Mouse (Mus musculus): ENCODE results near the gene Prkar1b. TPM values are rescaled to one million over a fixed set of nuclear protein-coding genes. Genes with fewer than 3 reads are reported as not detected.
A peak's percentile ranks its signal among the peaks of the same experiment; 100 is the strongest.

Prkar1b gene
- 3.5 and 5.1 TPM in 2 replicates for polyA plus RNA-seq (2012; rRNA removed)

GRCm38 (mm10) chr5:139149681-139150602, at the start of gene Prkar1b, which contains the start of gene Dnaaf5:
Gene Prkar1b, minus strand, starts transcription at chr5:139150001.
Gene Dnaaf5, plus strand, starts transcription at chr5:139150223.
- peak; percentile 80 for DNase-seq (ENCODE audit: low read depth)

DNA sequence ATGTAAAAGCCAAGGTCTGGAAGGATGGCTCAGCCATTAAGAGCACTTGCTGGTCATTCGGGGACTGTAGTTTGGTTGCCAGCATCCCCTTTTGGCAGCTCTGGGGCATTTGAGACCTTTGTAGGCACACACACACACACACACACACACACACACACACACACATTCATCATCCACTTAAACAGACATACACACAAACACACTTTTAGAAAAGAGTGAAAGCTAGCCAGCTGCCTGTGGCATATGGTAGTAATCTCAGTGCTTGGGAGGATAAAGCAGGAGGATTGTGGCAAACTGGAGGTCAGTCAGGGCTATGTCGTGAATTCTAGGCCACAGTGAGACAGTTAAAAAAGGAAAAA, 49.8 kb upstream of the Prkar1b start:
- DNase-seq (ENCODE audit: low read depth): no peak

DNA sequence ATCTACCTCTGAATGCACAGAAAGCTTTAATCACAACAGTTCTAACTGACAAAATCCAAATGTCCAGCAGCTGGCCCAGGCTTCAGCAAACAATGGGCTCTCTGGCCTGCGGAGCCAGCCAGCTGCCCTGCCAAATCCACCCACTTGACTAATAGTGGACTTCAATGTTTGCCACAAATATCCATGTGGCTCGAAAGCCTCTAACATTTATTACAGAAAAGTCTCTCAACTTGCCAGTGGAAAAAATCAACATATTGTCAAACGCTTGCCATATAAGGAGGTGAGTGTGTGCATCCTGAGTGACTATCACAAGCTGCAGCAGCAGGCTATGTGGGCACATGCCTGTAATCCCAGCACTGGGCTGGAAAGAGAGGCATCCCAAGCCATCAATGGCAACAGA, 49.0 kb upstream of the Prkar1b start:
- DNase-seq (ENCODE audit: low read depth): no peak

GRCm38 (mm10) chr5:139190958-139191357, 41.2 kb upstream of the Prkar1b start:
- no peak for DNase-seq (ENCODE audit: low read depth)

- no peak for DNase-seq (ENCODE audit: low read depth)
Observed at GRCm38 (mm10) chr5:139189726-139190125, 39.9 kb upstream of the Prkar1b start.

- DNase-seq (ENCODE audit: low read depth): no peak
Observed at GRCm38 (mm10) chr5:139184897-139185296, 35.1 kb upstream of the Prkar1b start.

GRCm38 (mm10) chr5:139183601-139184000, 33.8 kb upstream of the Prkar1b start:
- DNase-seq (ENCODE audit: low read depth): no peak

- DNase-seq (ENCODE audit: low read depth): no peak
Observed at GRCm38 (mm10) chr5:139183131-139183530, 33.3 kb upstream of the Prkar1b start.

- no peak for DNase-seq (ENCODE audit: low read depth)
Observed at GRCm38 (mm10) chr5:139178895-139179631, 29.3 kb upstream of the Prkar1b start.

- no peak for DNase-seq (ENCODE audit: low read depth)
Observed at GRCm38 (mm10) chr5:139174556-139175547, 25.1 kb upstream of the Prkar1b start.

DNA sequence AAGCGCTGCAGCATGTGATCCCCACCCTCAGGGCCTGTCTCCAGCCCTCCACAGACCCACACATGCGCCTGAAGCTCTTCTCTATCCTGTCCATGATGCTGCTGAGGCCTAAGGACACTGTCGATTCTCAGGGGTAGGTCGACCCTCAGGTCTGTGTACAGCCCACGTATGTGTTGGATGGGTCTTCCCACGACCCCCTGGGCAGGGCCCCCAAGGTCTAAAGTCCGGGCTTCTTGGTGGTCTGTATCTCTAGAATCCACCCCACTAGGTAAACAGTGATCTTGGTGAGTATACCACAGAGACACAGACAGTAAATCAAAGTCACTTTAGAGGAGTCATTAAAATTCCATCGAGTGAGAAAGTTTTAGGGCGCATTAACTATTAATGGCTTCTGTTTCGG, 24.3 kb upstream of the Prkar1b start:
- DNase-seq (ENCODE audit: low read depth): no peak

- no peak for DNase-seq (ENCODE audit: low read depth)
Observed at GRCm38 (mm10) chr5:139171929-139172328, 22.1 kb upstream of the Prkar1b start.

DNA sequence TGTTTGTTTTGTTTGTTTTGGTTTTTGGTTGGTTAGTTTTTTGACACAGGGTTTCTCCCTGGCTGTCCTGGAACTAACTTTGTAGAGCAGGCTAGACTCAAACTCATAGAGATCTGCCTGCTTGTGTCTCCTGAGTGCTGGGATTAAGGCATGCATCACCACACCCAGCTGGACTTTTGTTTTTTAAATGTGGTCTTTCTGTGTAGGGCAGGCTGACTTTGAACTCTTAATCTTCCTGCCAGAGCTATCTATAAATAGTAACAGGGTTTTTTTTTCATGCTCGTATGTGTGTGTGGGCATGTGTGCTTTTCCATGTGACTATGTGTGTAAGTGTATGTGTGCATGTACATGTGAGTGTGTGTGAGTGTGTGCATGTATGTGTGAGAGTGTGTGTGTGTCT, 17.7 kb upstream of the Prkar1b start:
- no peak for DNase-seq (ENCODE audit: low read depth)

DNA sequence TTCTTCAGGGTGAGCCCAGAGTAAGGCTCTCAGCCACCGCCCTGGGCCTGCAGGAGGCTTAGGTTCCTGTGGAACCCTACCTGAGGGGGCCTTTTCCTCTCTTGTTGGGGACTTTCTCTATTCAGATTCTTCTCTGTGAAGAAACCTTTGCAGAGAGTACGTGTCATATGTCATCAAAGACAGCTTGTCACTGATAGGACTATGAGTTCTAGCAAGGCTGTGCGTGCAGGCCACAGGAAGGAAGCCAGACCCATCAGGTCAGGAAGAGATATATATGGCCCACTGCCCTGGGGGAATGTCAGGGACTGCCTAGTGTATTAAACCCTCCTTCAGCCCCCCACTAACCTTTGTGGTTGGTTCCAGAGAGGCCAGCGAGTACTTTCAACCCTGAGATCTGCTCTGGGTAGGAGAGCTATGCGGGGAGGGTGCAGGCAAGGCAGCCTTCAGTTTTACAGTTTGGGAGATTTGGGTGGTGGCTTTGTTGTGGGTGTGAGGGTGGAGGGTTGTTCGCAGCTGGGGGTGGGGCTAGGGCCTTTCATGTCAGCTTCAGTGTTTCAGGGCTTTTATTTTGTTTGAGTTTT, 17.1 kb upstream of the Prkar1b start:
- no peak for DNase-seq (ENCODE audit: low read depth)

- DNase-seq (ENCODE audit: low read depth): no peak
Observed at GRCm38 (mm10) chr5:139161632-139162031, 11.8 kb upstream of the Prkar1b start.

- no peak for DNase-seq (ENCODE audit: low read depth)
Observed at GRCm38 (mm10) chr5:139160899-139161298, 11.1 kb upstream of the Prkar1b start.

GRCm38 (mm10) chr5:139150603-139151031, 816 bp upstream of the Prkar1b start:
- DNase-seq (ENCODE audit: low read depth): no peak

DNA sequence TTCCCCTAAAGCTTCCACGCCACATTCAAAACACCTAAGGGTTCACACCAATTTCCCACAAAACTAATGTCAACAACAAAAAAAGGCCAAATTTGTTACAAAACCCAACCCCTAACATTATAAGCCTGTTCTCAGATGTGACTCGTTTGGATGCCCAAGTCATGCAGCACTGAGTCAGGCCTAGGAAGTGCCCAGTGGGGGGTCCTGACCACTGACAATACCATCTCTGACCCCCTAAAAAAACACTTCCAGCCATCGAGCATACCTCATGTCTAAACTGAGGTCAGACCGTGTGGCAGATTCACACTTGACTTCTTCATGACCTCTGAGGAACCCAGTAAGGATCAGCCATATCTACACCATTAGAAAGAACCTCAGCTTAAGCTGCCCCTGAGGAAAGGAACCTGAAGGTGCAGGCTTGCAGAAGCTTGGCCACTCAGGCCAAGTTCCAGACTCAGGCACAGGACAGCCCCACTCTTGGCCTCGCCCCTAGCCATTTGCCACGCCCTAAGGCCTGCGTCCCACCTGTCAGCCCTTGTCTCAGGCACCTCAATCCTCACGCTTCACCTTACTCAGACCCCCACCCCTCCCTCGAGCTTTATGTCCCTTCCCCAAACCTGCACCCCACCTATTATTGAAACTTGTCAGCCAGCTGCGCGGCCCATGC, 662 bp downstream of the Prkar1b start:
- no peak for DNase-seq (ENCODE audit: low read depth)

DNA sequence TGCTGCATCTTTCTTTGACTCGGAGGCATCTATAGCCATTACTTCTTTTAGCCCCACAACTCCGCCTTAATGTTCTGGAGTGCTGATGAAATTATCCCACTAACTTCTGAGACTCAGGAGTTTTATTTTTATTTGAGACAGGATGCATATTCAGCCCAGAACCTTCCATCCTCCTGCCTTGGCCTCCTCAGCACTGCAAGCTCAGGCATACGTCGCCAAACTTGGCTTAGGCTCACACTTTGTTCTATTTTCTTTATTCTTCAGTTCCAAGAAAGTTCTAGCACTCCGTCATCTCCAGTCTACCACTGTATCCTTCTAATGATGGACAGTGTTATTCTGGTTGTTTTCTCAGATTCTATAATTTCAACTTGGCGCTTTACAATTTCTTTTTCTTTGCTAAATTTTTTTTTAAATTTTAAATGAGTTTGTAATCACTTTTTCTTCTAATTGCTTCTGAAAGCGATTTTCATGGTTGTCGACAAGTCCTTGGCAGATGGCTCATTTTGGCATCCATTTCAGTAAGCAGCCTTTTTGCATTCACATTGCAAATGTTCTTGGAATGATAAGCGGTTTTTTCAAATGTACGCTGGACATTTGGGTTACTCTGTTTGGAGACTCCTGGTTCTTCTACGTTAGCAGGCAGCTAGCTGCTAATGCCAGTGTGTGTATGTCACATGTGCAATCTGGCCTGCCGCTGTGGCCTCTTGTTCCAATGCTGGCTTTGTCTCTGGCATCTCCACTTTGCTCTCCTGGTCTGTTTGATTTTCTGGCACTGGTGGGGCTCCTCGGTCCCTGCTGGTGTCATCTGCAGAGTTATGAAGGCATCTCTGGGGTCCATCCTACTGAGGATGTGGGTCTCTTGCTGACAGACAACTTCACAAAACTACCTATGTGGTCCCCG, 2.4 kb downstream of the Prkar1b start:
- no peak for DNase-seq (ENCODE audit: low read depth)

Data from gonadal fat pad, adult 2 months (tissue).